Mouse (Mus musculus): Measurements from ENCODE around the gene Jag2. TPM values are rescaled to one million over a fixed set of nuclear protein-coding genes. Genes with fewer than 3 reads are reported as not detected.

Jag2 gene
- polyA plus RNA-seq, 1 experiment from 2014 or later, result 3.0 TPM

- Histone ChIP-seq H3K9me3 (ENCODE audit: control insufficient read depth, low read length) (no peaks in the 10 kb centered on the region), H3K27me3 (ENCODE audit: control insufficient read depth, insufficient read depth, low read length) (peaks cover 21% of the 10 kb centered on the region), H3K4me2 (no peak overlapping the region), H3K9ac (ENCODE audit: low read length) (peak overlapping the region; percentile 27; the same call in 1 of the 2 replicates), H3K4me3 (ENCODE audit: low read depth, low read length) (no peak overlapping the region), H3K27ac (ENCODE audit: low read depth, low read length) (no peak overlapping the region), H3K36me3 (ENCODE audit: control insufficient read depth, insufficient read depth, low read length) (no peaks in the 10 kb centered on the region), H3K4me1 (ENCODE audit: control insufficient read depth, insufficient read depth, low read length) (no peaks in the 10 kb centered on the region)
- ATAC-seq (ENCODE audit: low FRiP score), result 0 out of 2 replicates have a peak, but pooled peaks have one; percentile 33
- DNase-seq (ENCODE audit: low spot score, missing footprints), result peak; percentile 85
- 37% methylated on average over 16 of the region's 16 CpGs for WGBS
Measured at GRCm38 (mm10) chr12:112869783-112870204, 59.8 kb downstream of the Jag2 start.

GRCm38 (mm10) chr12:112868178-112869087 is 61.1 kb downstream of the Jag2 start, which contains the start of gene Gpr132:
TSS of gene Gpr132 (minus strand) at chr12:112868228.
- DNase-seq (ENCODE audit: low spot score, missing footprints), result no peak
- H3K27ac ChIP-seq (ENCODE audit: low read depth, low read length), result no peak within 1 kb of the TSS

GRCm38 (mm10) chr12:112867106-112867674 is 62.4 kb downstream of the Jag2 start:
- Histone ChIP-seq H3K4me2 (no peak overlapping the region), H3K9ac (ENCODE audit: low read length) (no peak overlapping the region), H3K27ac (ENCODE audit: low read depth, low read length) (no peak overlapping the region), H3K4me1 (ENCODE audit: control insufficient read depth, insufficient read depth, low read length) (no peaks in the 10 kb centered on the region), H3K9me3 (ENCODE audit: control insufficient read depth, low read length) (no peaks in the 10 kb centered on the region), H3K4me3 (ENCODE audit: low read depth, low read length) (no peak overlapping the region), H3K36me3 (ENCODE audit: control insufficient read depth, insufficient read depth, low read length) (no peaks in the 10 kb centered on the region), H3K27me3 (ENCODE audit: control insufficient read depth, insufficient read depth, low read length) (peaks cover 5% of the 10 kb centered on the region; the same call in 1 of the 2 replicates)
- 88% methylated on average over 7 of the region's 7 CpGs for WGBS
- DNase-seq (ENCODE audit: low spot score, missing footprints) (no peak), ATAC-seq (ENCODE audit: low FRiP score) (no peak)

More at GRCm38 (mm10) chr12:112868178-112869087, 61.1 kb downstream of the Jag2 start, which contains the start of gene Gpr132:
- H3K4me3 ChIP-seq (ENCODE audit: low read depth, low read length), result no peak within 1 kb of the TSS
- ATAC-seq (ENCODE audit: low FRiP score), result no peak
- H3K4me1 ChIP-seq (ENCODE audit: control insufficient read depth, insufficient read depth, low read length), result no peaks in the 10 kb centered on the region
- H3K9me3 ChIP-seq (ENCODE audit: control insufficient read depth, low read length), result no peaks in the 10 kb centered on the region
- no peak within 1 kb of the TSS for H3K9ac ChIP-seq (ENCODE audit: low read length)
- WGBS, result 66% methylated on average over 13 of the region's 13 CpGs
- H3K36me3 ChIP-seq (ENCODE audit: control insufficient read depth, insufficient read depth, low read length), result no peaks in the 10 kb centered on the region
- no peak within 1 kb of the TSS for H3K4me2 ChIP-seq
- H3K27me3 ChIP-seq (ENCODE audit: control insufficient read depth, insufficient read depth, low read length), result peaks cover 9% of the 10 kb centered on the region; the same call in 1 of the 2 replicates

GRCm38 (mm10) chr12:112866467-112867080 is 63.0 kb downstream of the Jag2 start:
- no peak overlapping the region for H3K9ac ChIP-seq (ENCODE audit: low read length)
- H3K4me3 ChIP-seq (ENCODE audit: low read depth, low read length), result no peak overlapping the region
- ATAC-seq (ENCODE audit: low FRiP score) (no peak), DNase-seq (ENCODE audit: low spot score, missing footprints) (no peak)
- H3K4me1 ChIP-seq (ENCODE audit: control insufficient read depth, insufficient read depth, low read length), result no peaks in the 10 kb centered on the region
- no peaks in the 10 kb centered on the region for H3K9me3 ChIP-seq (ENCODE audit: control insufficient read depth, low read length)
- WGBS, result 82% methylated on average over 8 of the region's 8 CpGs
- H3K36me3 ChIP-seq (ENCODE audit: control insufficient read depth, insufficient read depth, low read length), result no peaks in the 10 kb centered on the region
- H3K27me3 ChIP-seq (ENCODE audit: control insufficient read depth, insufficient read depth, low read length), result peaks cover 5% of the 10 kb centered on the region; the same call in 1 of the 2 replicates
- H3K27ac ChIP-seq (ENCODE audit: low read depth, low read length), result no peak overlapping the region
- H3K4me2 ChIP-seq, result no peak overlapping the region

- WGBS, result 92% methylated on average over 7 of the region's 7 CpGs
- H3K4me1 ChIP-seq (ENCODE audit: control insufficient read depth, insufficient read depth, low read length), result no peaks in the 10 kb centered on the region
- no peaks in the 10 kb centered on the region for H3K36me3 ChIP-seq (ENCODE audit: control insufficient read depth, insufficient read depth, low read length)
- H3K9ac ChIP-seq (ENCODE audit: low read length), result no peak overlapping the region
- H3K9me3 ChIP-seq (ENCODE audit: control insufficient read depth, low read length), result no peaks in the 10 kb centered on the region
- H3K4me3 ChIP-seq (ENCODE audit: low read depth, low read length), result no peak overlapping the region
- no peak overlapping the region for H3K27ac ChIP-seq (ENCODE audit: low read depth, low read length)
- no peak overlapping the region for H3K4me2 ChIP-seq
- no peaks in the 10 kb centered on the region for H3K27me3 ChIP-seq (ENCODE audit: control insufficient read depth, insufficient read depth, low read length)
- ATAC-seq (ENCODE audit: low FRiP score) (no peak), DNase-seq (ENCODE audit: low spot score, missing footprints) (no peak)
Measured at GRCm38 (mm10) chr12:112864804-112865203, 64.8 kb downstream of the Jag2 start.

- H3K9me3 ChIP-seq (ENCODE audit: control insufficient read depth, low read length), result no peaks in the 10 kb centered on the region
- H3K9ac ChIP-seq (ENCODE audit: low read length), result no peak overlapping the region
- no peak overlapping the region for H3K4me3 ChIP-seq (ENCODE audit: low read depth, low read length)
- H3K36me3 ChIP-seq (ENCODE audit: control insufficient read depth, insufficient read depth, low read length), result no peaks in the 10 kb centered on the region
- H3K27me3 ChIP-seq (ENCODE audit: control insufficient read depth, insufficient read depth, low read length), result no peaks in the 10 kb centered on the region
- DNase-seq (ENCODE audit: low spot score, missing footprints) (no peak), ATAC-seq (ENCODE audit: low FRiP score) (no peak)
- H3K27ac ChIP-seq (ENCODE audit: low read depth, low read length), result no peak overlapping the region
- H3K4me2 ChIP-seq, result no peak overlapping the region
- no peaks in the 10 kb centered on the region for H3K4me1 ChIP-seq (ENCODE audit: control insufficient read depth, insufficient read depth, low read length)
- WGBS, result 67% methylated on average over 9 of the region's 9 CpGs
Measured at GRCm38 (mm10) chr12:112861911-112862321, 67.7 kb downstream of the Jag2 start.

GRCm38 (mm10) chr12:112860765-112861164 is 68.8 kb downstream of the Jag2 start:
- 80% methylated on average over 7 of the region's 7 CpGs for WGBS
- Histone ChIP-seq H3K4me1 (ENCODE audit: control insufficient read depth, insufficient read depth, low read length) (no peaks in the 10 kb centered on the region), H3K36me3 (ENCODE audit: control insufficient read depth, insufficient read depth, low read length) (no peaks in the 10 kb centered on the region), H3K27me3 (ENCODE audit: control insufficient read depth, insufficient read depth, low read length) (no peaks in the 10 kb centered on the region), H3K4me2 (no peak overlapping the region), H3K9ac (ENCODE audit: low read length) (no peak overlapping the region), H3K9me3 (ENCODE audit: control insufficient read depth, low read length) (no peaks in the 10 kb centered on the region), H3K4me3 (ENCODE audit: low read depth, low read length) (no peak overlapping the region), H3K27ac (ENCODE audit: low read depth, low read length) (no peak overlapping the region)
- 0 out of 2 replicates have a peak, but pooled peaks have one; percentile 22 for ATAC-seq (ENCODE audit: low FRiP score)
- DNase-seq (ENCODE audit: low spot score, missing footprints), result no peak

GRCm38 (mm10) chr12:112859930-112860329 is 69.6 kb downstream of the Jag2 start:
- Histone ChIP-seq H3K4me3 (ENCODE audit: low read depth, low read length) (no peak overlapping the region), H3K4me2 (no peak overlapping the region), H3K4me1 (ENCODE audit: control insufficient read depth, insufficient read depth, low read length) (no peaks in the 10 kb centered on the region), H3K9me3 (ENCODE audit: control insufficient read depth, low read length) (no peaks in the 10 kb centered on the region), H3K36me3 (ENCODE audit: control insufficient read depth, insufficient read depth, low read length) (no peaks in the 10 kb centered on the region), H3K27ac (ENCODE audit: low read depth, low read length) (no peak overlapping the region), H3K27me3 (ENCODE audit: control insufficient read depth, insufficient read depth, low read length) (no peaks in the 10 kb centered on the region), H3K9ac (ENCODE audit: low read length) (no peak overlapping the region)
- ATAC-seq (ENCODE audit: low FRiP score) (no peak), DNase-seq (ENCODE audit: low spot score, missing footprints) (no peak)
- 84% methylated on average over 8 of the region's 8 CpGs for WGBS

All from midbrain, embryonic 11.5 days (tissue).